Mouse (Mus musculus): ENCODE data around the gene Gpr21.
"Not testable (repeated sequence)": the region's sequence is repeated elsewhere in the genome, so short reads cannot be mapped to it uniquely, and the experiment has no call there.

Gene Gpr21

DNA sequence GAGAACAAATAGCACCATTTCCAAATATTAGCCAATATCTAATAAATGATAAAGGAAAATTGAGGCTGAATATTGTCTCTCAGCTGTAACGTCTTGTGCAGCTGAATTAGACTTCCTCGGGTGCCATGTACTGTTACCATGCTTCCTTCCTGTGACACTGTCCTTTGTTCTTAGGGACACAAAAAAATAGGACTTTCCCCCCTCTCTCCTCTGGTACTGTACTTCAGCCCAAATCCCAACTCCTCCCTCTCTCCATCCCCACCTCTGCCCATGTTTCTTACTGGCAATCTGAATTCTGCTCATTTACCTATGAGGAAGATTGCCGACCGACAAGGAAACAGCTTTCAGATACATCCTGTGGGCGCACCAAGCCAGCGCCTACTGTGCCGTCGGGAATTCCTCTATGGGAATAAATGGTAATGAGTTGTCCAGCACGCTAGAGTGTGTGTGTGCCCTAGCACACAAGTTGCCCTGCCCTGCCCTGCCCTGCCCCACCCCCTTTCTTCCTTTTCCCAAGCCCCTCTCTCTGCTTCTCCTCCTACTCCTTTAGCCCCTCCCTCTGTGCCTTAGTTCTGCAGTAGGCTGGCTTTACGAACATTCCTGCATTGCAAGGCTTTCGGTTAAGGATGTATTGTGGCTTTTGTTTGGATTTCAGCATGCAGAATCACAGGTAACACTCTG, at the start of gene Gpr21:
Gene Gpr21, plus strand, starts transcription at position 303 of the 681 bp plus-strand sequence.
- DNase-seq (ENCODE audit: low spot score), result no peak

DNA sequence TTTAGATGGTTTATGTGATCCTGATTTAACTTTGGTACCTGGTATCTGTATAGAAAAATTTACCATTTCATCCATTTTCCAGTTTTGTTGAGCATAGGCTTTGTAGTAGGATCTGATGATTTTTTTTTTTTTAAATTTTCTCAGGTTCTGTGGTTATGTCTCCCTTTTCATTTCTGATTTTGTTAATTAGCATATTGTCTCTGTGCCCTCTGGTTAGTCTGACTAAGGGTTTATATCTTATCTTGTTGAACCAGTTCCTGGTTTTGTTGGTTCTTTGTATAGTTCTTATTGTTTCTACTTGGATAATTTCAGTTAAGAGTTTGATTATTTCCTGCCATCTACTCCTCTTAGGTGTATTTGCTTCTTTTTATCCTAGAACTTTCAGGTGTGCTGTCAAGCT, 36.6 kb upstream of the Gpr21 start:
- no peak for DNase-seq (ENCODE audit: low spot score)

DNA sequence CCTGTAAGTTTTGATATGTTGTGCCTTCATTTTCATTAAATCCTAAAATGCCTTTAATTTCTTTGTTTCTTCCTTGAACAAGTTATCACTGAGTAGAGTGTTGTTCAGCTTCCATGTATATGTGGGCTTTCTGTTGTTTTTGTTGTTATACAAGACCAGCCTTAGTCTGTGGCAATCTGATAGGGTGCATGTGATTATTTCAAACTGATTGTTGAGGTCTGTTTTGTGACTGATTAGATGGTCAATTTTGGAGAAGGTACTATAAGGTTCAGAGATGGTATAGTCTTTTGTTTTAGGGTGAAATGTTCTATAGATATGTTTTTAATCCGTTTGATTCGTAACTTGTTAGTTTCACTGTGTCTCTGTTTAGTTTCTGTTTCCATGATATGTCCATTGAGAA, 36.1 kb upstream of the Gpr21 start:
- no peak for DNase-seq (ENCODE audit: low spot score)

DNA sequence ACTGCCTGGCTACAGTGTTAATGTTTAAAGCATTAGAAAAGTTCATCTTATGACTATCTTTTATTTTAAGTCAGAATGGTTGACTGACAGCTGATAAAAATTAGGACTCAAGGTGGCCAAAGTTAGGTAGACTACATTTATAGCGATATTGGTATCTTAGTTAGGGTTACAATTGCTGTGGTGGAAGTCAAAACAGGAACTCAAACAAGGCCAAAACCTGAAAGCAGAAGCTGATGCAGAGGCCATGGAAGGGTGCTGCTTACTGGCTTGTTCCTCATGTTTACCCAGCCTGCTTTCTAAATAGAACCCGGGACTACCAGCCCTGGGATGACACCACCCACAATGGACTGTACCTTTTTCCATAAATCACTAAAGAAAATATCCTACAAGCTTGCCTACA, 32.0 kb upstream of the Gpr21 start:
- no peak for DNase-seq (ENCODE audit: low spot score)

DNA sequence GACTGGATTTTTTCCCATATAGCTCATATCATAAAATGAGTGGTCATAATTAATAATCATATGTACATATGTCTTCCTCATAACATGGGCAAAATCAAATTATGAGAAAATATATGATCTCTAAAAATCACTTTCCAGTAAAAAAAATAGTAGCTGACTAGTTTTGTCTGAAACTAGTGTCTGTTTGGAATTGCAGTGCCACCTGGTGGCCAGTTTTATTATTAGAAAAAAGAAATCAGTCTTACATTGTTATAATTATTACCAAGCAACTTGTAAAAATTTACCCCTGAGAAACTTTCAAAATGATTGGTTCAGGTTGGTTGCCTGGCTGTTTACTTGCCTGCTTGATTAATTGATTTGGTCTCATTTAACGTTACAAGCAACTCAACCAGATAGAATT, 30.8 kb upstream of the Gpr21 start:
- no peak for DNase-seq (ENCODE audit: low spot score)

DNA sequence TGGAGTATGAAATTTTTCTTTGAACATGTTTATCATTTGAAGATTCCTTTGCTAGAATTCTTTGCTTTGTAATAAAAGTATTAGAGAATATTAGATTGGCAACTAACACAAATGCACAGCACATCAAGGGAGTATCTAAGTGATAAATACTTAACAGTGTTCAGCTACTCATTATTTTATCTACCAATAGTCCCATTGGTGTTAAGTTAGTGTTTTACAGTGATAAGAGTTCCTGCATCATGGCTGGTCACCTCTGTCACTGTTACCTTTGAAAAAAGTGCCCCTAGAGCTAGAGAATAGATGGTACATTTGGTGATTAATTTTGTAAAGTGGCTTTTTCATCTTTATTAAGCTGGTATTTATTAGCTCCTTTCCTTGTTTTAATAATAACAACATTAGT, 29.7 kb upstream of the Gpr21 start:
- DNase-seq (ENCODE audit: low spot score), result no peak

DNA sequence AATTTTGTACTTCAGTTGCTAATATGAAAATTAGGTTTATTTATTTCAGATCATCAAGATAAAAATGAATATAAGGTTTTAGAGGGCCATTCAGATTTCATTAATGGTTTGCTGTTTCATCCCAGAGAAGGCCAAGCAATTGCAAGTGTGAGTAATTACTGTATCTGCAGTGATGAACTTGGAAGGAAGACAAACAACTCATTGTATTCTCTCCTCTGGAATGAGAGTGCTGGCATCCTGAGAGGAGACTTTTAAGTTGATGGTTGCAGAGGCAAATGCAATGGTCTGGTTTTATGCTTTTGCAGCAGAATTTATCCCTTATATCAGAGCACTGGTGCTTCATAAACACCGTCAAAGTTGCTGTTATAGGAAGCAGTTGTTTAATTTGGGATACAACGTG, 27.2 kb upstream of the Gpr21 start:
- no peak for DNase-seq (ENCODE audit: low spot score)

DNA sequence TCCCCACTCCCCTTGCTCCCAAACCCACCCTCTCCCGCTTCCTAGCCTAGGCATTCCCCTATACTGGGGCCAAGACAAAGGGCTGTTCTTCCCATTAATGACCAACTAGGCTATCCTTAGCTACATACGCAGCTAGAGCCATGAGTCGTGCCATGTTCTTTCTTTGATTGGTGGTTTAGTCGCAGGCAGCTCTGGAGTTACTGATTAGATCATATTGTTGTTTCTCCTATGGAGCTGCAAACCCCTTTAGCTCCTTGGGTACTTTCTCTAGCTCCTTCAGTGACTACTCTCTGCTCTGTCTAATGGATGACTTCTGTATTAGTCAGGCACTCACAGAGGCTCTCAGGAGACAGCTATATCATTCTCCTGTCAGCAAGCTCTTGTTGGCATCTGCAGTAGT, 18.8 kb upstream of the Gpr21 start:
- DNase-seq (ENCODE audit: low spot score), result no peak

DNA sequence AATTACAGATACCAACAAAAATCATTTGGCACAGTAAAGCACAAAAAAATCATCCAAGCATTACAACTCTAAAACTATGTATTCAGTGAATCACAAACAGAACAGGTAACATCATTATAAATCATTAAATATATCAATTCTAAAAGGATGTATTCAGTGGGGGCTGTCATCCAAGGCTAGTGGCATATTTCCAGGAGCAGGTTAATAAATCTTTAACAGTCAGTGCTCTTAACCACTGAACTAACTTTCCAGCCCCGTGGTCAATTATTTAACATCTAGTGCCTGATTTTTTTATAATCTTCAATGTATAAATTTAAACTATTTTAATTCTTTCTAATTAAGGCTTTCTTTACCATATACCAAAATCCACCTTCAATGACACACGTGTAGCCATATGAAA, 10.3 kb upstream of the Gpr21 start:
- DNase-seq (ENCODE audit: low spot score), result not testable (repeated sequence)

DNA sequence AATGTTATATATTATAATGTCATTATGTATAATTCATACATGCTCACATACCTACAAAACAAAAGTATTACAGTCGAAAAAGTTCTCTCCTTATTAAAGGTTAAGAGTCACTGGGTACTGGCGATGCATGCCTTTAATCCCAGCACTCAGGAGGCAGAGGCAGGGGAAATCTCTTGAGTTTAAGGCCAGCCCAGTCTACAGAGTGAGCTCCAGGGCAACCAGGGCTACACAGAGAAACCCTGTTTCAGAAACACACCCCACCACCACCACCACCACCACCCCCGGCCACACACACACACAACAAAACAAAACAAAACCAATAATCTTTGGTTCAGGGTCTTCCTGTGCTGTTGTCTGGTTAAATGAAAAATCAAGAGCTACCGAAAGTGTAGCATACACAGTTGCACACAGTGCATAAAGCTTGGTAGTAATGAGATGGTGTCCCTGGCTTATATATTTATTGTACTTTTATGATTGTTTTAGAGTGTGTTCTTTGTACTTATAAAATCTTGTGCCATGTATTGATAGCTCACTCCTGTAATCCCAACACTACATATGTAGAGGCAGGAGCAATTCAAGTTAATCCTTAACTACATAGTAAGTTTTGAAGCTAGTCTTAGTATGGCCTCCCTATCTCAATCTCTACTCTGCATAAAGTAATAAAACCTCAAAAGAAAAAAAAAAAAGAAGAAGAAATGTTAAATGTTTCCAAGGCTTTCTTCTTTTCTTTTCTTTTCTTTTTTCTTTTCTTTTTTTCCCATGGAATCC, 4.8 kb upstream of the Gpr21 start:
- no peak for DNase-seq (ENCODE audit: low spot score)

DNA sequence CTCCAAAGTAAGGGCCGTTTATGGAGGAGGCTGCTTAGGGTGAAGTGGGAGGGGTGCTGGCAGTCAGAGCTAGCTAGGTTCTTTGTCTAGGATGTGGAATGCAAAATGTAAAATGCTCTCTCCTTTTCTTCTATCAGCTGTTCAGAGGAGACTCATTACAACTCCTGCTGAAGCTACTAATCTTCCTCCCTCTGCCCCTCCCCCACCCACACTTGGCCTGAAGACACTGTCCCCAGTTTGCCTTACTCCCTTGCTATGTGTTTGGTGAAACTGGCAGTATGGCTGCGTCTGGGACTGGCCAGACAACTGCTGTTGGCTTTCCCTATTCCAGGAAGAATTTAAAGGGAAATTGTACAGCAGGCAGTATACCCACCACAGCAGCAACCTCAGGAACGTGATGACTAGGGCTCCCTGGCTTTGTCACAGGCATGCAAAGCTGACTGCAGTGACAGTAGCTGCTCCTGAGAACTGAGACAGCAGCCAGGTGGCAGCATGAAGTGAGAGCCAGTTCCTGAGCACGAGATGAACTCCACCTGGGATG, 860 bp downstream of the Gpr21 start:
- DNase-seq (ENCODE audit: low spot score), result no peak

DNA sequence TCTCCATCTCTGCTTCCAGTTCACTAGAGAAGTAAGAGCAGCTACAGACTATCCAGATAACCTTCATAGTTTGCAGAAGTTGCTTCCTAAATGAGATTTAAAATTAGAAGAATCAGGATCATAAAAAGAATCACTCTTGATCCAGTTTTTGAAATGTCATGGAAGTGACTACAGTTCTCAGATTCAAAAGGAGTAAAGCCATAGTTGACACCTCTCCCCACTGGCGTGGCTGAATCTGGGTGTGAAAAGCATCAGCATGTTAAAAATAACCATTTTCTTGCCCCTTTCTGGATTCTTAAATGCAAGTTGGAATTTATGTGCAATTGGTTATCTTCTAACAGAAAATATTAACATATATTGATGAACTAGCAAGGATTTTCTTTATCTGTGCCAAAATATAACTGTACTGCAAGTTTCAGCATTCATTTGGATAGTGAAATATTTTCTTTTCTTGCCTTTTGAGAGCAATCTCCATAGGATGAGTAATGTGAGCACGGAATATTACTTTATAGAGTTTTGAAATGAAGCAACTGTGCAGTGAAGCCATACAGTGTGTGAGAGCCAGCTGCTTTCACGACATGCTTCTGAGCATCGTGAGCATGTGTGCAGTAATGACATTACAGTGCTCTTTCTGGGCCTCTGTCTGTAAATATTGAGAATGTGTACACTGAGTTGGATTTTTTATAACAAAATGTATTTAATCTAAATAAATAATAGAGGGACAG, 2.6 kb downstream of the Gpr21 start:
- DNase-seq (ENCODE audit: low spot score), result no peak

DNA sequence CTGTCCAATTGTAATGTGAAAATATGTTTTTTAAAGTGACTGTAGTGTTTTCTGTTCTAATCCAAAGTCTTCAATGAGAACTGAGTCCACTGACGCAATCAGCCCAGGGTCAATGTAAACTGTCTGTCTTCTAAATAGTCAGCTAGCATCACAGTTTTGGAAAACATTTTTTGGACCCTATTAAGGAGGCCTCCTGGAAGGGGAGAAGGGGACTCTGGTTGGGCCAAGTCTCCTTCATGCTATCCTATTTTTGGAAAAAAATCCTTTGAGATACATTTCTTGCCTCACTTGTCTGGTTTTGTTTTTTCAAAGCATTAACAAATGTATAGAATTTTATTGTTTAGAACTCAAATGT, 3.1 kb downstream of the Gpr21 start:
- no peak for DNase-seq (ENCODE audit: low spot score)

DNA sequence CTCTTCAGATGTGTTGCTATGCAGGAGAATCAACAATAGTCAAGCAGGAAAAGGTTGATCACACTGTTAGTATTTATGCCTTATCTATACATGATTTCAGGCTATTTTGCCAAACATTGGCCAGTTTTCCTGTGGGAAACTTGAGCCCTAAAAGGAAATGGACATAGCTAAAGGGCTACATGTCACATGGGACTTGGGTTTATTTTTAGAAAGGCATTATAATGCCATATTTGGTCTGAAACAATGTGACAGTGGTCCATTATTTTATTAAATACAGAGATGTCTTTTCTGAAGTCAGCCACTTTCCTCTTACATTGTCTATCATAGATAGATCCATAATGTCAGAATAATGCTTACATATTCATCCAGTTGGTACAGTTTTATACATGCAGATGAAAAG, 11.5 kb downstream of the Gpr21 start:
- DNase-seq (ENCODE audit: low spot score), result no peak

DNA sequence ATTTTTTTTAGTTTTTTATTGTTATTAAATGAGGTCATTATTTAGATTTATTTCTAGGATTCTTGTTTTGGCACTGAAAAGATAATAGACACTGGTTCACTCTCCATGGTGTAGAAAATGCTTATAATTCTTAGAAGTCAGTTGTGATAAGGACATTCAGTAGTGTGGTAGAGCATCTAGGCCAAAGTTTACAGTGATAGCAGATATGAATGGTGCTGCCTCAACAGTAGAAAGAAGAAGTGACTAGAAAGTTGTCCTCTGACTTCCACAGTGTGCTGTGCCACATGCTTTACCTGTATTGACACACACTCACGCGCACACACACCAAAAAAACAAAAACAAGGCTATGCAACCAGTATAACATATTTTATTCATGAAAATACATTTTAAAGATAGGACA, 13.3 kb downstream of the Gpr21 start:
- DNase-seq (ENCODE audit: low spot score), result no peak

DNA sequence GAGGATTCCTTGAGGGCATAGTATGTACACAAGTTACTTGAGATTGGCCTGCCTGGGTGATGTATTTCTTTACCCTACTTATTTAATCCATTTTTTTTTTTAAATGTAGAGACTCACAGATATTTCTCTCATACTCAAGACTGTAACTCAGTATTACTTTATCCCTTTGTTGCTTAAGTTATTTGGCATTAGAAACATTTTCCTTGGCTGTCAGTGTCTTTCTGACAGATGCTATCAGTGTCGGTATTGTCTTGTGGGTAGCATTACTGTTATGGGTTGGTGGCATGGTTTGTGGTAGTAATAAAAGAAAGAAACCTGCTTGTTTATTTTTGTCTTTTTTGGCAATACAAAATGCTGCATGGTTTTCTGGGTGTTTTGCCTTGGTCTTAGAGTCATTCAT, 14.6 kb downstream of the Gpr21 start:
- no peak for DNase-seq (ENCODE audit: low spot score)

DNA sequence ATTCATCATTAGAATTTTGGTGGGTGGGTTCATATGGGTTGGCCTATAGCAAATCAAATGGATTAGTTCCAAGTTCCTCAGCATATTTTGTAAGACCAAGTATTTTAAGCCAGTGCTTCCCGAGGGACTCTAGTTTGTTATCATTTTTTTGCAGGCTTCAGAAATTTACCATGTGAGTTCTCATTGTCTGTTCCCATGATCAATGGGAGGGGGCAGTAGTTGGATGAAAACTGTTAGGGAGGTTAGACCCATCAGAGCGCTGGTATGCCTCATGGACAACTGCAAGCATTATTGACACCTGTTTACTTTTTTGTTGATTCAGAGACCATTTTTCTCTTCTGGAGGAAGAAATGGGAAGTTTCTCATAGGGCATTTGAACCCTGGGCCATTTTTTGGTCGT, 15.5 kb downstream of the Gpr21 start:
- DNase-seq (ENCODE audit: low spot score), result no peak

DNA sequence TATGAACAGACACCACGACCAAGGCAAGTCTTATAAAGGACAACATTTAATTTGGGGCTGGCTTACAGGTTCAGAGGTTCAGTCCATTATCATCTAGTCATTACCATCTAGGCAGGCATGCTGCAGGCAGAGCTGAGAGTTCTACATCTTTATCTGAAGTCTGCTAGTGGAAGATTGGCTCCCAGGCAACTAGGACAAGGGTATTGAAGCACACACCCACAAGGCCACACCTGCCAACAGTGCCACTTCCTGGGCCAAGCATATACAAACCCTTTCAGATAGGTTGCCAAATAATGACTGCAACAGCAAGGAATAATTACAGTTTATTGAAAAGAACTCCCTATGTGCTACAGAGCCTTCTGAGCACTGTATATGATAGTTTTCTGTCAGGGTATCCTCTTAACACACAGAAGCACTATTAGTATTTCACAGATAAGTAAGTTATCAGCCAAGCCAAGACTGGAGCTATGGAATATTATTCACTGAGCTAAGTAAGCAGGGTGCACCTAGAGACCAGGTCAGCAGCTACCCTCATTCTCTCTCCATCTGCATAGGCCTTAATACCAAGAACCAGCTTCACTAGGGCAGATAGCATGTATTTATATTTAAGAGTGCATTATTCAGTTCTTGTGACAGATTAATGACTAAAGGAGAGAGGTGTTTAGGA, 33.3 kb downstream of the Gpr21 start:
- DNase-seq (ENCODE audit: low spot score), result no peak

DNA sequence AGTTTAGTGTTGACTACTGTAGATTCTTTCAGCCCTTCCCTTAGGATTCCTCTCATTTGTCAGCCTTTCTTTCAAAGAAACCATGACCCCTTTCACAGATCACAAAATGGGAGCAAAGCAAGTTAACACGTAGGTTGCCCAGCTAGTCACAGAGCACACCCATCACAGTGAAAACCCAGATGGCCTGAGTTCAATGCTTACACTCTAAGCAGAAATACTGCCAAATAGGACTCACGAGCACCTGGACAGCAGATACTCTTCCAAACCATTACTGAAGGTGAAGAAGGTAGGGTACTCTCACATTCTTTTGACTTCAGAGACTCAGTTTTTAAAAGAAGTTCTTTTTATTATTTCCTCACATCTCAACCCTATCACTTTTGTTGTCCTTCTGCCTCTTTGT, 40.2 kb downstream of the Gpr21 start:
- DNase-seq (ENCODE audit: low spot score), result no peak

DNA sequence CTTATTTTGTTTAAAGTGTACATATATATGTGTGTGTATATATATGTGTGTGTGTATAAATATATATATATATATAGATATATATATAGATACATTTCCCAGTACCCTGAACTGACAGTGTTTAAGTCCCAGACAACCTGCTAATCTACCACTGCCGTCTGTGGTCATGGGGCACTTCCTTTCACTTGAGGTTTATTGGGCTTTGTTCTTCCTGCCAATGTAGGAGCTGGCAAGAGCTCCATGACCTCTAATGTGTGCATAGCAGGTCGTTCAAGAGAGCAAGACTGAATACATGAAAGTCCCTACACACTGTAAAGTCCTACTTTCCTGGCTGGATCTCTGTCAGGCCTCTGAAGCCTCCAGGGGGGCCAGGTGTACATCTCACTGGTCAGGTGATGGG, 49.4 kb downstream of the Gpr21 start:
- no peak for DNase-seq (ENCODE audit: low spot score)

DNA sequence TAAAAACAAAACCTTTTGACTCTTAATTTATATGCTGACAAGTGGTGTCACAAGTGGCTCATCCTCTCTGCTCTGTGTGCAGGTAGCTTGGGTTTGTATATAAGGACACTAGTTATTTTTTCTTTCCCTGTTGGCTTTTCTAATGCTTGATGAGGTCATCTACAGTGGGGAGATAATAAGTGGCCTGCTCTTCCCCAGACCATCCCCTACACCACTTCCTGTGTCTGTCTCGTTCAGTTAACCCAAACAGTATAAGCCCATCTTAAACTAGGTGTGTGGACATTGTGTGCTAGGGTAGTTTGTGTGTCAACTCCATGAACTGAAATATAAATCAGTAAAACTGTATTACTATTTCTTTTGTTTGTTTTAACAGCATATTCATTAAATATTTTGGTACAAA, 49.9 kb downstream of the Gpr21 start:
- DNase-seq (ENCODE audit: low spot score), result no peak

DNA sequence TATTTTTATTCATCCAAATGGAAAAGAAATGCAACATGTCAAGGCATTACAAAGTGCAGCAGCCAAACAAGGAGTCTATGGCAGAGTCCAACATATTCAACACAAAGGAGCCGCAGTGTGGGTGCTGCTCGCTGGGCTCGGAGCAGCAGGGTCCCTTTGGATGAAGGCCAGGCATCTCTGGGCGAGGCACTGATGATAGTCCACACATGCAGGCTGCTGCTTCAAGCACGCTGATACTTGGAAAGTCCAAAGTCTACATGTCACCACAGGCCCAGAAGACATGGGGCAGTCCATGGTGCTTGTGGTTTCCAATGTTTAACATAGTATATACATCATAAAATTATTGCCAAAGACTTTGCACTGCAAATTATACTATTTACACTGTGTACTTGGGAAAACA, 53.8 kb downstream of the Gpr21 start:
- no peak for DNase-seq (ENCODE audit: low spot score)

Data from testis, postnatal 14 days (tissue).